Comparison of ENCODE assay signal across 8 mouse cellular contexts in genomic region chr5:124051899-124052491, GRCm38 (mm10). TPM values are rescaled to one million over a fixed set of nuclear protein-coding genes. Genes with fewer than 3 reads are reported as not detected.
DNase-seq lines count a peak whose midpoint lies in the region; ATAC-seq lines count a peak whose summit lies in the region.

No protein-coding gene starts in this region.

- peak; percentile 95 for ATAC-seq in erythroblast, adult 5-6 weeks (replicated peaks; ENCODE audit: low FRiP score, poor library complexity, severe bottlenecking)

- DNase-seq in lung, adult 18-20 months, result peak; percentile 52 to 59
- no peak for DNase-seq in lung, postnatal 14 days
- DNase-seq in lung, postnatal 25 days (ENCODE audit: low spot score), result peak; percentile 50
- DNase-seq in thymus, postnatal 10 days (ENCODE audit: low spot score in 2 of 2), result peak; percentile 41 to 46
- DNase-seq in left cerebral cortex, adult 18-20 months (ENCODE audit: low spot score in 2 of 2), result no peak
- DNase-seq in layer of hippocampus, postnatal 36 days, result no peak
- DNase-seq in urinary bladder, postnatal 25 days (ENCODE audit: low spot score), result no peak

RNA-seq across cellular contexts. Expression of gene Vps37b, which starts 19.9 kb away (rescaled TPM):
- 14.4 and 27.9 TPM in 2 replicates for total RNA-seq in erythroblast, adult 5-6 weeks (2015; ENCODE audit: low replicate concordance)
- total RNA-seq in erythroblast, adult 5-6 weeks (2017; ENCODE audit: low replicate concordance), result 6.8 and 7.9 TPM in 2 replicates
- total RNA-seq in left cerebral cortex, adult 18-20 months (2021), result 10 to 100 TPM; 43.2 to 50.5 TPM
- 10 to 100 TPM; 32.6 to 40.8 TPM for total RNA-seq in layer of hippocampus, postnatal 36 days (2021)

RNA-seq across cellular contexts. Expression of gene Abcb9, which starts 43.6 kb away (rescaled TPM):
- 13.8 and 15.5 TPM in 2 replicates for total RNA-seq in erythroblast, adult 5-6 weeks (2015; ENCODE audit: low replicate concordance)
- 19.1 and 23.4 TPM in 2 replicates for total RNA-seq in erythroblast, adult 5-6 weeks (2017; ENCODE audit: low replicate concordance)
- 10 to 100 TPM; 53.1 to 57.1 TPM for total RNA-seq in left cerebral cortex, adult 18-20 months (2021)
- total RNA-seq in layer of hippocampus, postnatal 36 days (2021), result 10 to 100 TPM; 27.2 to 30.7 TPM

Comparison
In these comparisons a context has a peak if more than half of its experiments do, and no peak if none do; other contexts are left out.
1. DNase-seq: peak in lung, adult 18-20 months (2 of 2), lung, postnatal 25 days (single experiment) and thymus, postnatal 10 days (2 of 2); none in lung, postnatal 14 days (single experiment), left cerebral cortex, adult 18-20 months (0 of 2), layer of hippocampus, postnatal 36 days (0 of 2) and urinary bladder, postnatal 25 days (single experiment).